Mouse (Mus musculus): ENCODE measurements around the gene Rps12-ps3. TPM values are rescaled to one million over a fixed set of nuclear protein-coding genes. Genes with fewer than 3 reads are reported as not detected.
A peak's percentile ranks its signal among the peaks of the same experiment; 100 is the strongest.

Rps12-ps3 gene
- polyA plus RNA-seq, 1 experiment = 4,176 TPM

GRCm38 (mm10) chr19:59339908-59340307 lies 17.8 kb downstream of the Rps12-ps3 start:
- TF ChIP-seq CTCF (IDR thresholded peaks at IDR 0.05; ENCODE audit: extremely low read depth, insufficient read depth, insufficient read length, insufficient replicate concordance) (no peak), POLR2A (IDR thresholded peaks at IDR 0.05; ENCODE audit: low read depth, low read length) (no peak)
- H3K27ac ChIP-seq (ENCODE audit: insufficient read depth, low read length) = no peak overlapping the region
- H3K36me3 ChIP-seq (ENCODE audit: control insufficient read depth, insufficient read depth, low read length) = no peaks in the 10 kb centered on the region
- WGBS = 86% methylated on average over 3 of the region's 3 CpGs
- H3K27me3 ChIP-seq (ENCODE audit: control insufficient read depth, insufficient read depth, low read length) = no peaks in the 10 kb centered on the region
- no peak overlapping the region for H3K4me3 ChIP-seq (ENCODE audit: extremely low read depth, insufficient read depth, insufficient read length)
- H3K4me1 ChIP-seq (ENCODE audit: control insufficient read depth, insufficient read depth, insufficient read length) = peaks cover 4% of the 10 kb centered on the region; the same call in 1 of the 2 replicates
- no peak for DNase-seq (ENCODE audit: low read depth in 1 of 2, low spot score in 2 of 2)

GRCm38 (mm10) chr19:59342964-59343363 lies 20.9 kb downstream of the Rps12-ps3 start:
- Histone ChIP-seq H3K4me3 (ENCODE audit: extremely low read depth, insufficient read depth, insufficient read length) (no peak overlapping the region), H3K36me3 (ENCODE audit: control insufficient read depth, insufficient read depth, low read length) (no peaks in the 10 kb centered on the region), H3K4me1 (ENCODE audit: control insufficient read depth, insufficient read depth, insufficient read length) (peaks cover 2% of the 10 kb centered on the region; the same call in 1 of the 2 replicates), H3K27me3 (ENCODE audit: control insufficient read depth, insufficient read depth, low read length) (no peaks in the 10 kb centered on the region), H3K27ac (ENCODE audit: insufficient read depth, low read length) (no peak overlapping the region)
- 22% methylated on average over 2 of the region's 2 CpGs for WGBS
- TF ChIP-seq POLR2A (IDR thresholded peaks at IDR 0.05; ENCODE audit: low read depth, low read length) (no peak), CTCF (IDR thresholded peaks at IDR 0.05; ENCODE audit: extremely low read depth, insufficient read depth, insufficient read length, insufficient replicate concordance) (no peak)
- DNase-seq (ENCODE audit: low read depth in 1 of 2, low spot score in 2 of 2) = no peak

GRCm38 (mm10) chr19:59344304-59344711 lies 22.2 kb downstream of the Rps12-ps3 start:
- Histone ChIP-seq H3K27me3 (ENCODE audit: control insufficient read depth, insufficient read depth, low read length) (no peaks in the 10 kb centered on the region), H3K4me1 (ENCODE audit: control insufficient read depth, insufficient read depth, insufficient read length) (peaks cover 2% of the 10 kb centered on the region; the same call in 1 of the 2 replicates), H3K4me3 (ENCODE audit: extremely low read depth, insufficient read depth, insufficient read length) (peak overlapping the region; percentile 88), H3K27ac (ENCODE audit: insufficient read depth, low read length) (peak overlapping the region; percentile 83), H3K36me3 (ENCODE audit: control insufficient read depth, insufficient read depth, low read length) (no peaks in the 10 kb centered on the region)
- DNase-seq (ENCODE audit: low read depth in 1 of 2, low spot score in 2 of 2) = peak in 1 of 2 experiments; percentile 26
- no peak for TF ChIP-seq POLR2A (IDR thresholded peaks at IDR 0.05; ENCODE audit: low read depth, low read length)
- TF ChIP-seq CTCF (IDR thresholded peaks at IDR 0.05; ENCODE audit: extremely low read depth, insufficient read depth, insufficient read length, insufficient replicate concordance) = no peak
- WGBS = 1% methylated on average over 14 of the region's 14 CpGs

GRCm38 (mm10) chr19:59345081-59345657 lies 23.1 kb downstream of the Rps12-ps3 start:
- Histone ChIP-seq H3K4me1 (ENCODE audit: control insufficient read depth, insufficient read depth, insufficient read length) (peaks cover 4% of the 10 kb centered on the region; the same call in 1 of the 2 replicates), H3K4me3 (ENCODE audit: extremely low read depth, insufficient read depth, insufficient read length) (peak overlapping the region; percentile 88), H3K36me3 (ENCODE audit: control insufficient read depth, insufficient read depth, low read length) (no peaks in the 10 kb centered on the region), H3K27me3 (ENCODE audit: control insufficient read depth, insufficient read depth, low read length) (no peaks in the 10 kb centered on the region), H3K27ac (ENCODE audit: insufficient read depth, low read length) (peak overlapping the region; percentile 83)
- peak; percentile 19 to 61 for DNase-seq (ENCODE audit: low read depth in 1 of 2, low spot score in 2 of 2)
- TF ChIP-seq CTCF (IDR thresholded peaks at IDR 0.05; ENCODE audit: extremely low read depth, insufficient read depth, insufficient read length, insufficient replicate concordance) (peak; percentile 8; the same call in 1 of the 2 replicates), POLR2A (IDR thresholded peaks at IDR 0.05; ENCODE audit: low read depth, low read length) (no peak)
- under 1% methylated on average over 53 of the region's 70 CpGs for WGBS

- whole genome bisulfite sequencing = under 1% methylated on average over 79 of the region's 91 CpGs
- peak within 1 kb of the TSS; percentile 83 for H3K27ac ChIP-seq (ENCODE audit: insufficient read depth, low read length)
- TF ChIP-seq CTCF (IDR thresholded peaks at IDR 0.05; ENCODE audit: extremely low read depth, insufficient read depth, insufficient read length, insufficient replicate concordance) (no peak), POLR2A (IDR thresholded peaks at IDR 0.05; ENCODE audit: low read depth, low read length) (no peak; the same call in 1 of the 2 replicates)
- H3K27me3 ChIP-seq (ENCODE audit: control insufficient read depth, insufficient read depth, low read length) = no peaks in the 10 kb centered on the region
- H3K4me1 ChIP-seq (ENCODE audit: control insufficient read depth, insufficient read depth, insufficient read length) = peaks cover 8% of the 10 kb centered on the region; the same call in 1 of the 2 replicates
- peak within 1 kb of the TSS; percentile 88 for H3K4me3 ChIP-seq (ENCODE audit: extremely low read depth, insufficient read depth, insufficient read length)
- DNase-seq (ENCODE audit: low read depth in 1 of 2, low spot score in 2 of 2) = peak; percentile 58 to 84
- H3K36me3 ChIP-seq (ENCODE audit: control insufficient read depth, insufficient read depth, low read length) = no peaks in the 10 kb centered on the region
Observed at GRCm38 (mm10) chr19:59345658-59346283, 23.7 kb downstream of the Rps12-ps3 start, which contains the start of gene Pdzd8. Pdzd8 (minus strand) TSS chr19:59345780.

GRCm38 (mm10) chr19:59346325-59346724 lies 24.2 kb downstream of the Rps12-ps3 start:
- no peak overlapping the region for H3K27ac ChIP-seq (ENCODE audit: insufficient read depth, low read length)

More at GRCm38 (mm10) chr19:59346325-59346724, 24.2 kb downstream of the Rps12-ps3 start:
- TF ChIP-seq POLR2A (IDR thresholded peaks at IDR 0.05; ENCODE audit: low read depth, low read length) = no peak
- TF ChIP-seq CTCF (IDR thresholded peaks at IDR 0.05; ENCODE audit: extremely low read depth, insufficient read depth, insufficient read length, insufficient replicate concordance) = no peak
- DNase-seq (ENCODE audit: low read depth in 1 of 2, low spot score in 2 of 2) = no peak
- Histone ChIP-seq H3K4me3 (ENCODE audit: extremely low read depth, insufficient read depth, insufficient read length) (peak overlapping the region; percentile 88), H3K4me1 (ENCODE audit: control insufficient read depth, insufficient read depth, insufficient read length) (peaks cover 8% of the 10 kb centered on the region; the same call in 1 of the 2 replicates), H3K27me3 (ENCODE audit: control insufficient read depth, insufficient read depth, low read length) (no peaks in the 10 kb centered on the region), H3K36me3 (ENCODE audit: control insufficient read depth, insufficient read depth, low read length) (no peaks in the 10 kb centered on the region)
- 11% methylated on average over 11 of the region's 11 CpGs for WGBS

Data from spleen, adult 2 months (tissue).